Comparison of ENCODE assay signal across 11 mouse cellular contexts in genomic region chr11:98057466-98057865, GRCm38 (mm10). TPM values are rescaled to one million over a fixed set of nuclear protein-coding genes. Genes with fewer than 3 reads are reported as not detected.
DNase-seq lines count a peak whose midpoint lies in the region; ATAC-seq and TF ChIP-seq lines count a peak whose summit lies in the region.
"Had no signal": no experiment of that assay in that cellular context is flagged by ENCODE, and none has a peak within 500 bp of the region (broad histone marks: within the 10 kb centered on the region; RNA-seq: fewer than 3 reads in every experiment).

No protein-coding gene starts in this region.

- H3K9ac ChIP-seq in CH12.LX (ENCODE audit: insufficient read depth, low read depth): no peak overlapping the region
- H3K9ac ChIP-seq: embryonic facial prominence, embryonic 15.5 days; liver, embryonic 12.5 days had no signal

- dilution Hi-C loops in CH12.LX (cut with MboI; ENCODE audit: extremely low pct_ligation_motif_present, extremely low pct_unique_long_range_greater_than_20kb, low sequenced_read_pairs): no loop called here

- H3K79me2 ChIP-seq in CH12.LX (replicated peaks; ENCODE audit: control insufficient read depth, extremely low read depth, insufficient read depth, poor library complexity, severe bottlenecking): no peaks in the 10 kb centered on the region

- WGBS in heart, embryonic 10.5 days: 23% methylated on average over 9 of the region's 9 CpGs

- TF ChIP-seq RAD21 in CH12.LX (IDR thresholded peaks at IDR 0.05; ENCODE audit: low read depth, low read length): no peak

- no peak for TF ChIP-seq CTCF in CH12.LX (conservative IDR thresholded peaks at IDR 0.05 in 1 of 2, IDR thresholded peaks at IDR 0.05 in 1 of 2; ENCODE audit: low read depth in 2 of 2, low read length in 2 of 2)

- peaks cover 24% of the 10 kb centered on the region for H3K4me1 ChIP-seq in heart, embryonic 10.5 days
- H3K4me1 ChIP-seq in CH12.LX (ENCODE audit: control insufficient read depth in 1 of 2, insufficient read depth in 2 of 2): peaks cover 20 to 28% of the 10 kb centered on the region in 2 experiments

- in situ Hi-C loops in CH12.LX (cut with MboI; ENCODE audit: low pct_ligation_motif_present, low pct_unique_long_range_greater_than_20kb, low sequenced_read_pairs): no loop called here

- H3K27ac ChIP-seq in heart, embryonic 10.5 days: peak overlapping the region; percentile 43; the same call in 1 of the 2 replicates
- H3K27ac ChIP-seq in CH12.LX (ENCODE audit: insufficient read depth, low read depth): no peak overlapping the region
- H3K27ac ChIP-seq: embryonic facial prominence, embryonic 15.5 days; liver, embryonic 12.5 days had no signal

- no peaks in the 10 kb centered on the region for H3K36me3 ChIP-seq in heart, embryonic 10.5 days
- no peaks in the 10 kb centered on the region for H3K36me3 ChIP-seq in CH12.LX (replicated peaks in 1 of 2; ENCODE audit: control insufficient read depth in 1 of 2, insufficient read depth in 1 of 2, low read length in 1 of 2)
- H3K36me3 ChIP-seq: embryonic facial prominence, embryonic 15.5 days; liver, embryonic 12.5 days had no signal

- 0 out of 2 replicates have a peak, but pooled peaks have one; percentile 11 for ATAC-seq in common myeloid progenitor, adult 5-6 weeks (replicated peaks; ENCODE audit: low read depth, poor library complexity, severe bottlenecking)
- no peak for ATAC-seq in megakaryocyte progenitor cell, adult 5-6 weeks (replicated peaks; ENCODE audit: poor library complexity)

- peaks cover 52% of the 10 kb centered on the region for H3K27me3 ChIP-seq in heart, embryonic 10.5 days (ENCODE audit: insufficient read depth, poor library complexity, severe bottlenecking)
- no peaks in the 10 kb centered on the region for H3K27me3 ChIP-seq in CH12.LX (replicated peaks)

- H3K9me3 ChIP-seq in heart, embryonic 10.5 days: no peaks in the 10 kb centered on the region
- H3K9me3 ChIP-seq in CH12.LX (replicated peaks; ENCODE audit: low read length): peaks cover 13% of the 10 kb centered on the region
- H3K9me3 ChIP-seq: embryonic facial prominence, embryonic 15.5 days; liver, embryonic 12.5 days had no signal

- TF ChIP-seq POLR2A in CH12.LX (IDR thresholded peaks at IDR 0.05; ENCODE audit: low read depth, low read length): no peak

- DNase-seq in heart, embryonic 10.5 days (ENCODE audit: low spot score): no peak
- no peak for DNase-seq in heart, adult 9 months (ENCODE audit: low spot score in 2 of 2)
- DNase-seq in left cerebral cortex, adult 18-20 months (ENCODE audit: low spot score in 2 of 2): peak; percentile 44 to 62
- DNase-seq in left cerebral cortex, postnatal 14 days (ENCODE audit: low spot score in 2 of 2): no peak
- no peak for DNase-seq in CH12.LX (ENCODE audit: extremely low read depth)
- DNase-seq in layer of hippocampus, postnatal 14 days (ENCODE audit: low spot score in 2 of 2): no peak
- DNase-seq: gastrocnemius, postnatal 10 days had no signal

- no peak for TF ChIP-seq EP300 in CH12.LX (IDR thresholded peaks at IDR 0.05; ENCODE audit: low read length)

- intact Hi-C loops in left cerebral cortex, postnatal 14 days (cut with DNase I): no loop called here

- H3K4me3 ChIP-seq in heart, embryonic 10.5 days: peak overlapping the region; percentile 27; the same call in 1 of the 2 replicates
- H3K4me3 ChIP-seq in CH12.LX (replicated peaks in 1 of 3; ENCODE audit: low read depth in 2 of 3, low read length in 2 of 3, poor library complexity in 1 of 3): no peak overlapping the region
- H3K4me3 ChIP-seq: embryonic facial prominence, embryonic 15.5 days; liver, embryonic 12.5 days had no signal

- H3K4me2 ChIP-seq in CH12.LX (ENCODE audit: insufficient read depth, low read depth, poor library complexity, severe bottlenecking): no peak overlapping the region
- H3K4me2 ChIP-seq: embryonic facial prominence, embryonic 15.5 days; liver, embryonic 12.5 days had no signal

TF ChIP-seq in CH12.LX, 34 proteins besides CTCF, POLR2A, EP300 and RAD21:
- TF ChIP-seq MAZ (IDR thresholded peaks at IDR 0.05; ENCODE audit: low read depth, low read length) (0 out of 2 replicates have a peak, but pooled peaks have one; percentile 20), ELF1 (IDR thresholded peaks at IDR 0.05; ENCODE audit: low read depth, low read length) (0 out of 2 replicates have a peak, but pooled peaks have one; percentile 6), E2F4 (IDR thresholded peaks at IDR 0.05; ENCODE audit: insufficient replicate concordance, low read depth, low read length) (no peak)

RNA-seq across cellular contexts. Expression of gene Stac2, which starts 4.2 kb away (rescaled TPM):
- polyA plus RNA-seq in heart, embryonic 10.5 days (2016; fragmentation: Nextera tagmentation; extraction: Ambion mirVana): 0.21 and 0.34 TPM in 2 replicates
- total RNA-seq in left cerebral cortex, adult 18-20 months (2021): 100 to 1,000 TPM in 1 of 2 experiments, 10 to 100 TPM in 1; 86.3 to 109 TPM
- total RNA-seq in left cerebral cortex, postnatal 14 days (2021): 10 to 100 TPM; 27.7 to 28.0 TPM
- total RNA-seq in CH12.LX (2012; rRNA removed): not detected in 2 replicates
- total RNA-seq in CH12.LX (2014; rRNA removed): not detected in 2 replicates
- polyA plus RNA-seq in CH12.LX (2012; ENCODE audit: insufficient read length, low read depth): 0.07 and 0.11 TPM in 2 replicates
- not detected in 2 replicates for total RNA-seq in common myeloid progenitor, adult 5-6 weeks (2017)
- 10 to 100 TPM; 27.2 to 31.0 TPM for total RNA-seq in layer of hippocampus, postnatal 14 days (2021)
- total RNA-seq in megakaryocyte progenitor cell, adult 5-6 weeks (2015): not detected in 2 replicates
- total RNA-seq in megakaryocyte progenitor cell, adult 5-6 weeks (2017): not detected in 2 replicates

RNA-seq across cellular contexts. Expression of gene Rpl19, which starts 31.0 kb away (rescaled TPM):
- 867 and 1,011 TPM in 2 replicates for polyA plus RNA-seq in heart, embryonic 10.5 days (2016; fragmentation: Nextera tagmentation; extraction: Ambion mirVana)
- 100 to 1,000 TPM; 627 to 650 TPM for total RNA-seq in left cerebral cortex, adult 18-20 months (2021)
- 100 to 1,000 TPM; 536 to 545 TPM for total RNA-seq in left cerebral cortex, postnatal 14 days (2021)
- total RNA-seq in CH12.LX (2012; rRNA removed) (5,182 and 5,259 TPM in 2 replicates), CH12.LX (2014; rRNA removed) (3,446 and 3,465 TPM in 2 replicates)
- polyA plus RNA-seq in CH12.LX (2012; ENCODE audit: insufficient read length, low read depth): 2,949 and 3,228 TPM in 2 replicates
- total RNA-seq in common myeloid progenitor, adult 5-6 weeks (2017): 1,577 and 1,620 TPM in 2 replicates
- total RNA-seq in layer of hippocampus, postnatal 14 days (2021): 100 to 1,000 TPM; 532 to 602 TPM
- 3,659 and 3,794 TPM in 2 replicates for total RNA-seq in megakaryocyte progenitor cell, adult 5-6 weeks (2015)
- total RNA-seq in megakaryocyte progenitor cell, adult 5-6 weeks (2017): 1,648 and 1,816 TPM in 2 replicates

RNA-seq across cellular contexts. Expression of gene Cacnb1, which starts 34.6 kb away (rescaled TPM):
- polyA plus RNA-seq in heart, embryonic 10.5 days (2016; fragmentation: Nextera tagmentation; extraction: Ambion mirVana): 4.6 and 5.3 TPM in 2 replicates
- total RNA-seq in left cerebral cortex, adult 18-20 months (2021): 100 to 1,000 TPM; 154 to 170 TPM
- 100 to 1,000 TPM; 150 TPM for total RNA-seq in left cerebral cortex, postnatal 14 days (2021)
- total RNA-seq in CH12.LX (2012; rRNA removed) (0.46 and 0.55 TPM in 2 replicates), CH12.LX (2014; rRNA removed) (0.12 TPM in 1 of 2 replicates, not detected in the other)
- 0.36 and 0.59 TPM in 2 replicates for polyA plus RNA-seq in CH12.LX (2012; ENCODE audit: insufficient read length, low read depth)
- not detected in 2 replicates for total RNA-seq in common myeloid progenitor, adult 5-6 weeks (2017)
- 100 to 1,000 TPM; 128 to 131 TPM for total RNA-seq in layer of hippocampus, postnatal 14 days (2021)
- 0.17 and 1.2 TPM in 2 replicates for total RNA-seq in megakaryocyte progenitor cell, adult 5-6 weeks (2015)
- total RNA-seq in megakaryocyte progenitor cell, adult 5-6 weeks (2017): 0.41 and 0.92 TPM in 2 replicates

Comparison
In these comparisons a context has a peak if more than half of its experiments do, and no peak if none do; other contexts are left out.
1. DNase-seq: peak in left cerebral cortex, adult 18-20 months (2 of 2); none in heart, embryonic 10.5 days (single experiment), heart, adult 9 months (0 of 2), left cerebral cortex, postnatal 14 days (0 of 2), CH12.LX (single experiment) and layer of hippocampus, postnatal 14 days (0 of 2).
2. RNA of gene Stac2, which starts 4.2 kb away (total RNA-seq): 86.3 to 109 TPM in left cerebral cortex, adult 18-20 months, 27.2 to 31.0 TPM in layer of hippocampus, postnatal 14 days and 27.7 to 28.0 TPM in left cerebral cortex, postnatal 14 days; not detected in CH12.LX, not detected in common myeloid progenitor, adult 5-6 weeks and not detected in megakaryocyte progenitor cell, adult 5-6 weeks; every median in the first group is over 10 times any median in the second.
3. RNA of gene Cacnb1, which starts 34.6 kb away (total RNA-seq): 154 to 170 TPM in left cerebral cortex, adult 18-20 months, 150 TPM in left cerebral cortex, postnatal 14 days and 128 to 131 TPM in layer of hippocampus, postnatal 14 days; 0.17 to 1.2 TPM in megakaryocyte progenitor cell, adult 5-6 weeks, 0.12 to 0.55 TPM in CH12.LX and not detected in common myeloid progenitor, adult 5-6 weeks; every median in the first group is over 10 times any median in the second.